Mouse (Mus musculus) cerebellum, adult (tissue): Measurements from ENCODE around the gene Slc5a3.
"Not testable (repeated sequence)": the region's sequence is repeated elsewhere in the genome, so short reads cannot be mapped to it uniquely, and the experiment has no call there.

Experiments
- ATAC-seq: cut with Nextera tagmentation; 2 replicates; pipeline ENCODE4 v1.9.2; 2017; ENCODE audit warnings: mild to moderate bottlenecking, moderate library complexity, mixed read lengths; ENCODE audit not compliant: insufficient number of reproducible peaks, low FRiP score, low TSS enrichment

Slc5a3 gene

DNA sequence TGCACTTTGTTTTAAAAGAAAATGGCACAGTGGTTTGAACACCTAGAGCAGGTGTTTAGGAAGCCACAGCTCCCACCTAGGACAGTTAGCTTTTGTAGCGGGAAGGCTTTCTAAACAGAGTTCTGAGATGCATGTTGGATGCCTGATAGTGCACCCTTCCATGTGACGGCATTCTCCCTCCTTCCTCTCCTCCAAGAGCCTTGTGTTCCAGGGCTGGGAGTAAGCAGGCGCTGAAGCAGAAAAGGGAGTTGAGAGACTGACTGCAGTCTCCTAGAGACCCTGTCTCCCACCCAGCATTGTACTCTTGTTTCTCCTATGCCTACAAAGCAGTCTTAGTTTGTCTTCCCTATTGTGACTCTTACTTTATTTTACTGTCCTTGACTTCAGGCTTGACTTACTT, 2.1 kb downstream of the Slc5a3 start:
- ATAC-seq = no peak

DNA sequence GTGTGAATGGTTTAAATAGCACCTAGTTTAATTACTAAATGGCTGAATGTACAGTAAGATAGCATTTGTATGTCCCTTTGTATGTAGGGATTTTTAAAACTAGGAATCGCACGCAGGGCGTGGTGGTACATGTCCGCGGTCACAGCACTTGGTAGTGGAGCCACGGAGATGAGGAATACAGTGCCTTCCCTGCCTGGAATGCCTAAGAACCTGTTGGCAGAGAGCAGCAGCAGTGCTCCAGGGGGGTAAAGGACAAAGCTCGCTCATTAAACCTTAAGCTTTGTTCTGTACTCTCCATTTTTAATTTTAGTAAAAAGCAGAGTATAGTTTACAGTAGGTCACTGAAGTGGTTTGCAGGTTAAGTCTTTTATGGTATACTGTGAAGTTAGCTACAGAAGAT, 3.5 kb downstream of the Slc5a3 start:
- ATAC-seq = no peak

- no peak for ATAC-seq
Measured at GRCm38 (mm10) chr16:92062832-92063231, 4.7 kb downstream of the Slc5a3 start.

- ATAC-seq = no peak
Measured at GRCm38 (mm10) chr16:92064801-92065200, 6.7 kb downstream of the Slc5a3 start.

GRCm38 (mm10) chr16:92070338-92070737, 12.2 kb downstream of the Slc5a3 start:
- ATAC-seq = no peak

GRCm38 (mm10) chr16:92076797-92077196, 18.7 kb downstream of the Slc5a3 start:
- ATAC-seq = no peak

DNA sequence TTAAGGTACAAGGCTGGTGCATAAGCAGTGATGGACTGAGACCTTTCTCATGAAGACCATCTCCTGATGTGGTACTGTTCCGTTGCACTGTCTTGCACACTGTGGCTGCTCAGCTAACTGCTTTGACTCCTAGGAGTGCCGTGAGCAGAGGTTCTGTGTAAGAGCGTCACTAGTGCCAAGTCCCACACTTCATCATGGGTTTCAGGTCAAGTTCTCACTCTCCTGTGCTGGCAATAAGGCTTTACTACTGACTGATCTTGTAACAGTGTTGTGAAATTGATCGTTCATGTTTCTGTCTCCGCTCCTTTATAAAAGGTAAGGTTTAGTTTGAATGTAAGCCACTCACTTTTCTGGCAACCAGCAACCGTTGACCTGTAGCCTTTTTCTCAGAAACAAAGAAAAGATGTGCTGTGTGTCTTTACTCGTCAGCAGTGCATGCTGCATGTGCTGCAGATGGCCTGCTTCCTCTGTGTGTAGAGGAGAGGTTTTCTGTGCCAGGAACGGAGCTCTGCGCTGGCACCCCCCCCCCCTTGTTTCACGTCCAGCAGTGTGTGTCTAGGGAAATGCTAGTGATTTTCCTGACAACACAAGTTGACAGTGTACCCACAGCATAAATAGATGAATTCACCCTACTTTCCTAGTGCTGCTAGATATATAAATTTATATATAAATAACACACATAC, 25.8 kb downstream of the Slc5a3 start:
- ATAC-seq = no peak

DNA sequence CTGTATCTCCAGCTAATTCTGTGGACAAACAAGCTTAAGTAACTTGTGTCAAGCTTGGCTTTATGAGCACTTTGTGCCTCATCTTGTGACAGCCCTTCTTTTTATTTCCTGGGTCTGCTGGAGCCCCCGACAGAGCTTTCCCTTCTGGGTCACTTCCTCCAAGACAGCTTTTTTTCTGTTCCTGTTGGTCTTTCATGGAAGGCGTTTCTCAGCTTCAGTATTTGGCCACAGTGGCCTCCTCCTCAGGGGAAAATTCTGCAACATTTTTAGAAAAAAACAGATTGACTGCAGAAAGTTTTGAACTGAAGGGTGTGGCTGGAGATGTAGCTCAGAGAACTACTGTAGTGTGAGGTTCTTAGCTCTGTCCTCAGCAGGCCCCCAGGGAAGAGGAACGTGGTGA, 31.1 kb downstream of the Slc5a3 start:
- ATAC-seq = no peak

DNA sequence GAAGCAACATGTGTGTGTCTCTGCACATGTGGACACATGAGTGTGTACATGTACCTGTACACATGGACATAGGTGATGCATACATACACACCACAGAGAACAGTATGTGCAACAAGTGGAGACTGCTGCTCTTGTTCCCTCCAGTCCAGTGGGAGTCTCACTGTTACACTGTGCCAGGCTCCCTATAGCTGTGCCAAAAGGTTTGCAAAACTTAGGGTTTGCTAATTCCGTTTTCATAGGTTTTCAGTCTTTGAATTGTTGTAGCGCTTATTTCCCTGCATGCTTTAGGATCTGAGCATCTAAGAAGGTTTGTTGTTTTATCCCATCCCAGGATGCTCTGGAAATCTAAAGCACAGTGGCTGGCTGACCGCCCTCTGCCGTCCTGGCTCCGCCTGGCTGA, 33.8 kb downstream of the Slc5a3 start:
- ATAC-seq = no peak

DNA sequence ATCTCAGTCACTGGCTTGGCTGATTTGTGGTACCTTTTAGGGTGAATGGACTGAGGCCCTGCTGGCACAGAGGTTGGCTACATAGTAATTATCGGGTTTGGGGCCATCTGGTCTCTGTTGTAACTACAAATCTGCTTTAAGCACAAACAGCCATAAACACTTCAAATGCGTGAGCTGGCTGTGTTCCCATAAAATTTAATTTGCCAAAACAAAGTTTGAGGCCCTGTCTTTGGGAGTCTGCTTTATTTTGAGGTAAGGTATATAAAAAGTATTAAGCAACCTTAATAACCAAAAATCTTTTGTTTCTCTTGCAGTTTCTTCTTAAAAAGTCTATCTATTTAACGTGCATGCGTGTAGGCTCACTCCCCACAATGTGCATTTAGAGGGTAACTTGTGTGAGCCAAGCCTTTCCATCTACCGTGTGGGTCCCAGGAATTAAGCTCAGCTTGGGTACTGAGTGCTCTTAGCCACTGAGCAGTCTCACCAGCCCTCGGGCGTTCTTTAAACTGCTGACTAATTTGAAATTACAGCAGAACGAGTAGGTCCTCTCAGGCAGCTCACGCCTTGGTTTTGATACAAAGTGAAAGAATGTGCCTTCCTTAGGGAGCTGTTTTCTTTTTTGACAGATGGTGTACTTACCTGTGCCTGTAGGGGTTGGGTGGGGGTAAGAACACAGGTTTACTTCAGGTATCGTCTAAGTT, 40.4 kb downstream of the Slc5a3 start:
- no peak for ATAC-seq

GRCm38 (mm10) chr16:92099598-92099997, 41.5 kb downstream of the Slc5a3 start:
- no peak for ATAC-seq

- no peak for ATAC-seq
Measured at GRCm38 (mm10) chr16:92100111-92100510, 42.0 kb downstream of the Slc5a3 start.

GRCm38 (mm10) chr16:92102115-92102514, 44.0 kb downstream of the Slc5a3 start:
- ATAC-seq = no peak

- not testable (repeated sequence) for ATAC-seq
Measured at GRCm38 (mm10) chr16:92102931-92103330, 44.8 kb downstream of the Slc5a3 start.

DNA sequence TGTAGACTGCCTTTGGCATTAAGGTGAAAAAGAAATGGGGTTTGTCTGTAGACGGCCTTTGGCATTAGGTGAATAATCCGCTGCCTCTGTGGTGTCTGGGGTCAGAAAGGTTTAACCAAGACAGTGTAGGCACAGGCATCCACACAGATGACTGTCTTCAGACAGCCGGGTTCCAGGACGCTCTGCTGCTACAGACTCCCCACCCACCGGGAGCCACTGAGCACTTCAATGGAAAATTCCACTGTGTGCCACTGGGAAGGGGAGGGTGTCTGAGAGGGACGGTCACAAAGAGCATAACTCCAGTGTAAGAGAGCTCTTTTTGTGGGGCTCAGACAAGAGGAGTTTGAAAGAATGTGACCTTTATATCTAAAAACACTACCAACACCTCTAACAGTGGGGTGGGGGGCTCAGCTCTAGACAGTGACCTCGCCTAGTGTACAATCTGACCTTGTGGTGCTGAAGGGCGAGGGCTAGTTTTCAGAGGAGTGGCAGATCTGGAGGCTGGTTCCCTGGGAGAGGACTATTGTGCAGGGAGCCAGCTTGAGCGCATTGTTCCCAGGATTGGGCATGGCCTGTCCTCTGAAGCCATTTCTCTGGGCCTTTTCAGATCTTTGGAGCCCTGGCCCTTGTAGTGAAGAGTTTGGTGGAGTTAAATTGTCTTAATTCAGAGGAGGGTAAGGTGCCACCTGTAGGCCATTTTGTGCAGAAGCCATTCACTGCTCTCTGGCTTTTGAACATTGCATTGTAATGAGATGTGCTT, 45.6 kb downstream of the Slc5a3 start:
- ATAC-seq = no peak

- no peak for ATAC-seq
Measured at GRCm38 (mm10) chr16:92104332-92104590, 46.1 kb downstream of the Slc5a3 start.

DNA sequence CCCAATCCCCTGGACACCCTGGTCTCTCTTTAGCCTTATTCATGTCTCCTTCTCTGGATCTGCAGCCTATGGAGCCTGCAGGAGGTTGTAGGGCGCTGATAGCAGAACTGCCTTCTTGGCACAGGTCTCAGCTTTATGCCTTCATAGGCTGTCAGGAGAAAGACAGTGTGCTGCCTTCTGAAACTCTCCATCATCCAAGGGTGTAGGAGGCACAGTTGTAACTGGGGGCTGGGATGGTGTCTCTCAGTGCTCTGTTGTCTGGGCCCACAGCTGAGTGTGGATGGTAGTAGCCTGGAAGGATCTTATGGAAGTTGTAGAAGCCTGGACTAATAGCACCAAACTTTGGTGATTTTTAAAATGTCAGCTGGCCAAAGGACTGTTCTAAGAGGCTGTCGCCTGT, 46.8 kb downstream of the Slc5a3 start:
- ATAC-seq = no peak

- no peak for ATAC-seq
Measured at GRCm38 (mm10) chr16:92105631-92106030, 47.5 kb downstream of the Slc5a3 start.

GRCm38 (mm10) chr16:92107346-92107745, 49.2 kb downstream of the Slc5a3 start:
- no peak for ATAC-seq

DNA sequence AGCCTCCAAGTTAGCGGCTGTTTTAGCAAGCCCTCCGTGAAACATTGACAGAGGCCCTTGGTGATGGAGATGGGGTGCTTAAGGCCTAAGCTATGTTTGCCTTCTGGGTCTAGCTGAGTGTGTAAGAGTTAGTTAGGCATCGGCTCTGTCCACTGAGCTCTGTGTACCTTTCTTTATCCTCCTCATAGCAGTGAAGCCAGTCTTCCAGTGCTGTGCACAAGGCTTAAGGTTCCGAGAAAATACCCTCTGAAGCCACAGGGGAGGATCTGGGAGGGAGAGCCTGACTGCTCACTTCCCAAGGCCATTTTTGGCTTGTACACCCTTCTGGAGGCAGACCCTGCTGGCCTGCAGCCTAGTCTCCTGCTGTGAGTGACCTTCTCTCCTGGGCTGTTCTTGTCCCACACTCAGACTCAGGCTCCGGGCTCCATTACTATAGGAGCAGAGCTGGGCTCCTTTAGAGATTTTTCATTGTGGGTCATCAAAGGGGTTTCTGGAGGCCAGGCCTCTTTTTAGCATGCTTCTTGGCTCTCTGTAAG, 56.7 kb downstream of the Slc5a3 start:
- peak; percentile 16; the same call in 1 of the 2 replicates for ATAC-seq
